Mouse (Mus musculus) heart, adult 9 months (tissue): ENCODE measurements around the gene Fetub.
"Not testable (repeated sequence)": the region's sequence is repeated elsewhere in the genome, so short reads cannot be mapped to it uniquely, and the experiment has no call there.

ENCODE experiments used
- DNase-seq, 2 experiments: peaks; one replicate each; pipeline ENCODE4 v3.0.0; 2022; ENCODE audit warnings: low spot score in 2 of 2

The Fetub gene

DNA sequence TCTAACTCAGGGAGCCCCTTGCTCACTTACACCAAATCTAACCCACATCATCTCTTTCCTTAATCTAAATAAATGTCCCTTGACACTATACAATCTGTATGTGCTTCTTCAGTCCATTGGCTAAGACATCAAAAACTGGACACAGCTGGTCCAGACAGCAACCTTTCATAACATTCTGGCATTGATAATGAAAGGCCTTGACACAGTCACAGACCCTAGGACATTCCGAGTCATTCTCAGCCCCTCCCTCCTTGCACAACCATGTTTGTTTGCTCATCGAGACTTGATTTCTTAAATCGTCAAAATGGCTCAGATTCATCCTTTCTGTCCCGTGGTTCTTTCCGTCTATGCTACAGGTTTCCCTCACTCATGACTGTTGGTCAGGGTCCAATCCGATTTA, 8.8 kb upstream of the Fetub start:
- no peak for DNase-seq

- peak; percentile 54 to 58 for DNase-seq
These were observed 6.1 kb upstream of the Fetub start for GRCm38 (mm10) chr16:22911986-22912385.

DNA sequence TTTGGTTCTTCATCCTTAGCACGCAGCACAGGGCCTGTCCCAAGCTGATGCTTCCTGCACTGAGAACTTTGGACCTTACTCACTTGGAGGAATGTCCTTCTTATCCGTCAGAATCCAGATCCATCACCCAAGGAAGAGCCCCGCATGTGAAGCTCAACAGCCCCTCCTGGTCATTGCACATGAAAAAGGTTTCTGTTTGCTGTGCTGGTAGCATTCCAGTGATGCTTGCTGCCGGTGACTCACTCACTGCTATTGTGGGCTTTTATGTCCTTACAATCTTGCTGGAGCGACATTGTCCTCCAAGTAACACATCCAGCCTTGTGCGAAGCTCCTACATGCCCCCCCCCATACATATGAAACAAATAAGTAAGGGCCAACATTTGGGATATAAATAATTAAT, 5.2 kb upstream of the Fetub start:
- DNase-seq: no peak

GRCm38 (mm10) chr16:22914276-22914675, 3.9 kb upstream of the Fetub start:
- DNase-seq: no peak

- DNase-seq: no peak
These were observed 654 bp downstream of the Fetub start for GRCm38 (mm10) chr16:22918664-22919312.

DNA sequence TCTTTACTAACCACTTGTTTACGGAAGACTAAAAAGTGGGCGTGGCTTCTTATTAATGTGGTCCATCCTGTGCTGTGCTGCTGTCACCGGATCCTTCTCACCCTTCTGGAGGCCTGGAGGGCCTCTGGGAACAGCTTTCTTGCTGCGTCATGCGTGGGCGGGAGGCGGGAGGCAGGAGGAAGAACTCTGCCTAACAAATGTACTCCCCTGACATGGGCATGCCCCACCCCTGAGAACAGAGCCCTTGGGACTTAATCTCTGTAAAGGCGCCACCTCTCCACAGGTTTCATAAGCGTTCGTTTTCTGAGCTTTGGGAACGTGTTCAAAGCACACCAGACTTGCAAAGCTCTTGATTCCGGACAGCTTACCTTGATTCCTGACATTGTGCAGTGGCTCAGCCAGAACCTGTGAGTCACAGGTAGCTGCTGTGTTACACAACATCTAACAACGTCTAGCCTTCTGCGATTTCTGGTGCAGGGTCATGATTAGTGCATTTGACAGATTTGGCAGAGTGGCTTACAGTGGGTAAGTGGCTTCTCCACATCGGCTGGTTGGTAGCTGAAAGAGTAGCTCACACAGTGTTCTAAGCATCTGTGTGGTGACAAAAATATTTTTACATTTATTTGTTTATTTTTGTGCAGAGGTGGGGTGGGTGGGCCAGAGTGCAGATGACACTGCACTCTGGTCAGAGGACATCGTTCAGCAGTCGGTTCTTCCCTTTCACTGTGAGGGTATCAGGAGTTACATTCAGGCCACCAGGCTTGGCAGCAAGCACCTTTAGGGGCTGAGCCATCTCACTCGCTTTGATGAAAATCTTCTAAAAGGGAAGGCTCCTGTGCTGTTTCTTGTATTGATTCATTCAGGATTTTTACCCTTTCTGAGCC, 2.1 kb downstream of the Fetub start:
- peak; percentile 28 to 47 for DNase-seq

DNA sequence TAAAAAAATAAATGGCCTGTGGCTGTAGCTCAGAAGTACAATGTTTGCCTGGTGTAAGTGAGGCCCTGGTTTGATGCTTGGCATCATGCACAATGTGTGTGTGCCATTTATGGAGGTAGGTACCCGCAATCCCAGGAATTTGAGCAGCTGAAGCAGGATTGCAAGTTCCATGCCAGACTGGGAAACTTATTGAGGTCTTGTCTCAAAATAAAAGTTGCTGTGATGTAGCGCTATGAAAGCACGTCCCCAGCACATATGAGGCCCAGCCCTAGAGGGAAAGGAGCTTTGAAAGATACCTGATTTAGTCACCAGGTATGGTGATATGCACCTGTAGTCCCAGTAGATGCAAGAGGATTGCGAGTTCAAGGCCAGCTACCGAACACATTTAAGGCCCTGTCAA, 3.6 kb downstream of the Fetub start:
- no peak for DNase-seq

DNA sequence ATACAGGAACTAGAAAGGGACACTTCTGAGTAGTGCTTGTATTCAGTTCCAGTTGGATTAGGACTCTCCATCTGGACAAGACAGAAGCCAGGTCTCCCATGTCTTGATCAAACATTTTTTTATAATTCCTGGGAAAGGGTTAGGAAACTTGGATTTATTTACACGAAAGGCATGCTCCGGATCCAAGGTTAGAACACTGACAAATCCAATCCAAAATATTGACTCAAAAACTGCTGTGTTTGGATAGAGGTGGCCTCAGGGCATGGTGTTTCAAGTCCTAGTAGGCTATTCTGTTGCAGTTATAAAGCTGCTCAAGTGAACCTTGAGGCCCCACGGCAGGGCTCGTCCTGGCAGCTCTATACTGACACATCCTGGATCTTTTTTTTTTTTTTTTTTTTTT, 4.3 kb downstream of the Fetub start:
- no peak for DNase-seq

GRCm38 (mm10) chr16:22929575-22929974, 11.4 kb downstream of the Fetub start:
- DNase-seq: no peak

DNA sequence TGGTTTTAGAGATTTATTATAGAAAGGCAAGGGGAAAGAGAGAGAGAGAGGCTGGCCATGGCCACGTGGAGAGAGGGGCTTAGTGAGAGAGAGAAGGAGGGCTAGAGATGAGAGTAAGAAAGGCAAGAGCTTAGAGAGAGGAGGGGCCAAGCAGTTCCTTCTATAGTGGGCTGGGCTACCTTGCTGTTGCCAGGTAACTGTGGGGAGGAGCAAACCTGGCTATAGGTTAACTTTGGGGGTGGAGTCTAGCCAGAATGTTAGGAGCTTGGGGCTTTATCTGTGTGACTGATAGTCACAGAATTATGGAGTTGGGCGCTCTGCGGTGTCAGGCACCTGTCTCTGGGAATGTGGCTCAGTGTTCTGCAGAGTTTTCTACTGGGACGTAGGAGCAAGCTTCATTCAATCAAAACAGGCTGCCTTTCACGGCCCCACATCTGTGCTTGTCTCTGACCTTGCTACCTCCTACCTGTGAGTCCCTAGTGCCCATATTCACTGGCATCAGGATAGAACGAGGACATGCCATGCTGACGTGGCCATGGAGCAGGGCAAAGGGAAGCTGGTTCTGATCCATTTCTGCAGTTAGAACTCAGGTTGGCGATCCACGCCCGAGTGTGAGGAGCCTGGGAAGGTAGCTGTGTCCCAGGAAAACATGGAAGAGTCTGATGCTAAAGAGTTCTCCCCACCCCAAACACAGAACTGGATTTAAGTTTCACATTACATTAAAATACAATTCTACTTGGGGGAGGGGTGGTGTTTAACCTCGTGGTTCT, 13.5 kb downstream of the Fetub start:
- no peak for DNase-seq

DNA sequence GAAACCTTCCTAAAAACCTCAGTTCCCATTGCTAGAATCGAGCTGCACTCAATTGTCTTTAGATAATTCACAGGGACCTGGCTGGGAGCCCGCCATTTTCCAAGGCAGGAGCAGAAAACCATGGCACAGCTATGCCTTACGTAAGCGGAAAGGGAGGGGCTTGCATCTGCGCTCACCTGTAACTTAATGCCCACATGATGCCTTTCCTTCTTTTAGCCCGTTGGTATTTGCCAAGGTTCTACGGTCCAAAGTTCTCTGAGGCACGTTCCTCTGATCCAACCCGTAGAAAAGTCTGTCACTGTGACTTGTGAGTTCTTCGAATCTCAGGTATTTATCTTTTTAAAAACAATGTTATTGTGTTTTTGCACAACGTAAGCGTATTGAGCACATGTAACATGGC, 19.5 kb downstream of the Fetub start:
- no peak for DNase-seq

GRCm38 (mm10) chr16:22938541-22938940, 20.4 kb downstream of the Fetub start:
- no peak for DNase-seq

GRCm38 (mm10) chr16:22939120-22939695, 21.1 kb downstream of the Fetub start:
- DNase-seq: no peak

- DNase-seq: not testable (repeated sequence)
These were observed 23.8 kb downstream of the Fetub start for GRCm38 (mm10) chr16:22941825-22942476.

GRCm38 (mm10) chr16:22947371-22947770, 29.2 kb downstream of the Fetub start:
- DNase-seq: no peak

GRCm38 (mm10) chr16:22950840-22951395, 32.8 kb downstream of the Fetub start, which contains the start of gene Hrg:
Hrg (plus strand) TSS chr16:22951072.
- DNase-seq: no peak

DNA sequence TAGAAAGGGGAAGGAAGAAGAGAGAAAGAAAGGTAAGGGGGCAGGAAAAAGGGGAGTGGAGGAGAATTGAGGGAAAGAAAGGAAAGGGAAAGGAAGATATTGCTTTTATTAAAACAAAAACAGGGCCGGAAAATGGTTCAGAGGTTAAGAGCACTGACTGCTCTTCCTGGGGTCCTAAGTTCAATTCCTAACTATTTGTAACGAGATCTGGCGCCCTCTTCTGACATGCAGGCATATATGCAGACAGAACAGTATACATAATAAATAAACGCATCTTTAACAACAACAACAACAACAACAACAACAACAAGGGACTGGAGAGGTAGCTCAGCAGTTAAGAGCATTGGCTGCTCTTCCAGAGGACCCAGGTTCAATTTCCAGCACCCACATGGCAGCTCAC, 34.9 kb downstream of the Fetub start:
- DNase-seq: no peak

GRCm38 (mm10) chr16:22955397-22956084, 37.4 kb downstream of the Fetub start:
- DNase-seq: no peak

GRCm38 (mm10) chr16:22956085-22956439, 37.9 kb downstream of the Fetub start:
- DNase-seq: no peak

GRCm38 (mm10) chr16:22961073-22961472, 42.9 kb downstream of the Fetub start:
- DNase-seq: no peak

DNA sequence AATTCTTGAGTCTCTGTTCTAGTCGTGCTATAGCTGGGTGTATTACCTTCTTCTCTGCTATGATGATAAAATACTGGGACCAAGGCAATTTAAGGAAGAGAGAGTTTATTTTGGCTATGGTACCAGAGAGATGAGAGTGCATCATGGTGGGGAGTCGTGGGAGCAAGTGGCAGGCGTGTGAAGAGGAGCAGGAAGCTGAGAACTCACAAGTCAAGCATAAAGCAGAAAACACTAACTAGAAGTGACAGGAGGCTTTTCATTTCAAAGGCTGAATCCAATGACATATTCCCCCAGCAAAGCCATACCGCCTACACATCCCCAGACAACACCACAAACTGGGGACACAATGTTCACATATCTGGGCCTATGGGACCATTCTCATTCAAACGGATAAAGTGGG, 44.1 kb downstream of the Fetub start:
- DNase-seq: no peak
